Mouse (Mus musculus) liver, adult 2 months (tissue): ENCODE results near the gene Csf2.

Source experiments
- CTCF ChIP-seq: fragments of 200-500 bp; IDR thresholded peaks from 2 replicates; pipeline ENCODE4 v1.5.1; 2011; ENCODE audit warnings: low read depth, low read length, control low read depth
- POLR2A ChIP-seq: fragments of 200-500 bp; IDR thresholded peaks from 2 replicates; pipeline ENCODE4 v1.6.1; 2011; ENCODE audit warnings: low read length, control low read depth; ENCODE audit not compliant: insufficient read depth; ENCODE audit errors: extremely low read depth

GRCm38 (mm10) chr11:54224475-54224986 lies 24.9 kb downstream of the Csf2 start:
- TF ChIP-seq CTCF (no peak), POLR2A (no peak)
